Mouse (Mus musculus): ENCODE results near the gene Zbtb21. TPM values are rescaled to one million over a fixed set of nuclear protein-coding genes. Genes with fewer than 3 reads are reported as not detected.

Gene Zbtb21
- polyA plus RNA-seq, 1 experiment from 2014 or later = 14.1 TPM

DNA sequence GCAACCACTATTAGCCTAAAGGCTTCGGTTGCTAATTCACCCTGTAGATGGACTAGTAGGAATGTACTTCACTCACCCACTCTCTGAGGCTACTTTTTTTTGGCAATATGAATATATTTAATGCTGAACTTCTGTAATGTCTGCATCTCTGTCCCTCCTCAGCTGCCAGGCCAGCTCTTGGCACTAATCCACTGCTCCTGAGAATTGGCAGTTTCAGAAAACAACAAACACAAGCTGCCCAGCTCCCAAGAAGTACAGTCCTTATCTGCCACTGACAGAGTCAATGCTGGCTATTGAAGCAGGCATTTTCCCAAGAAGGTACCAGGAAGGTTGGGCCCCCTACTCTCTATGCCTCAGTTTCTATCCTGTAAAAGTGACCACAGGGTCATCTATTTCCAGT is 53.1 kb downstream of the Zbtb21 start:
- no peaks in the 10 kb centered on the region for H3K27me3 ChIP-seq (ENCODE audit: control insufficient read depth, insufficient read depth, low read length)
- WGBS = 93% methylated on average over 1 of the region's 1 CpGs
- H3K4me2 ChIP-seq (replicated peaks; ENCODE audit: low read depth, low read length) = no peak overlapping the region
- no peak overlapping the region for H3K4me3 ChIP-seq (ENCODE audit: low read length)
- H3K4me1 ChIP-seq (ENCODE audit: control insufficient read depth, insufficient read depth, low read length) = no peaks in the 10 kb centered on the region
- H3K27ac ChIP-seq (ENCODE audit: low read depth, low read length) = no peak overlapping the region
- no peaks in the 10 kb centered on the region for H3K9me3 ChIP-seq (ENCODE audit: control insufficient read depth, low read length)
- ATAC-seq (ENCODE audit: low FRiP score, low TSS enrichment) = no peak
- H3K36me3 ChIP-seq (ENCODE audit: control insufficient read depth, insufficient read depth, low read length) = no peaks in the 10 kb centered on the region; the same call in 1 of the 2 replicates
- H3K9ac ChIP-seq (ENCODE audit: low read depth, low read length) = no peak overlapping the region

DNA sequence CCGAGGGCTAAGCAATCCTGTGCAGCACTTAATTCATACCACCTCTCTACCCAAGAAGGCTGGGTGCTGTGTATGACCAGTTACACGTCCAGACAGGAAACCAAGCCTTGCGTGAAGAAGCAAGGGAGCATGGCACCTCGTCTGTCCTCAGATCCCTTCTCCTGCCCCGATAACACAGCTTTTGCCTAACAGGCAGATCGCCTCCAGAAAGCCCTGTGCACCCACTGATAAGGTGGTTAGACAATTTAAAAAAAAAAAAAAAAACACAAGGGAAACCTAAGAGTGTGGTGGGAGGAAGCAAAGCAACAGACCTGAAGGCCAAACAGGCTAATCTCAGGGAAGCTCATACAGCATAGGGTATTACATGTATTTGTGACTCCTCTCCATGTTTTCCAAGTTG is 54.9 kb downstream of the Zbtb21 start:
- H3K4me1 ChIP-seq (ENCODE audit: control insufficient read depth, insufficient read depth, low read length) = no peaks in the 10 kb centered on the region
- H3K4me2 ChIP-seq (replicated peaks; ENCODE audit: low read depth, low read length) = no peak overlapping the region
- H3K9ac ChIP-seq (ENCODE audit: low read depth, low read length) = no peak overlapping the region
- 82% methylated on average over 6 of the region's 6 CpGs for WGBS
- H3K36me3 ChIP-seq (ENCODE audit: control insufficient read depth, insufficient read depth, low read length) = no peaks in the 10 kb centered on the region; the same call in 1 of the 2 replicates
- H3K27ac ChIP-seq (ENCODE audit: low read depth, low read length) = no peak overlapping the region
- ATAC-seq (ENCODE audit: low FRiP score, low TSS enrichment) = no peak
- no peaks in the 10 kb centered on the region for H3K9me3 ChIP-seq (ENCODE audit: control insufficient read depth, low read length)
- no peak overlapping the region for H3K4me3 ChIP-seq (ENCODE audit: low read length)
- no peaks in the 10 kb centered on the region for H3K27me3 ChIP-seq (ENCODE audit: control insufficient read depth, insufficient read depth, low read length)

DNA sequence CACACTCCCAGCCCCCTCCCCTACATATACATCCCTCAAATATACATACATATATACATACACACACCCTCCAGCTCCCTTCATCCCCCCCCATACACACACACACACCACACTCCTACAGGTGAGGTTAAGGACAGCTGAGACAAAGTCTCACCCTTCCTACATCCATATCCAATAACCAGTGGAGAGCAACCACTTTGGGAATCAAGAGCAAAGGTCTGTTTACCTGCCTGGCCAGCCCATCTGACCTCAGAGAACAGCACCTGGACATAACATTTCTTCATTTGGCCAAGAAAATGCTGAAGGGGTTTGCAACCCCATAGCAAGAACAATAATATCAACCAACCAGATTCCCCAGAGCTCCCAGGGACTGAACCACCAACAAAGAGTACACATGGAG is 56.1 kb downstream of the Zbtb21 start:
- Histone ChIP-seq H3K27ac (ENCODE audit: low read depth, low read length) (no peak overlapping the region), H3K36me3 (ENCODE audit: control insufficient read depth, insufficient read depth, low read length) (no peaks in the 10 kb centered on the region; the same call in 1 of the 2 replicates), H3K4me2 (replicated peaks; ENCODE audit: low read depth, low read length) (no peak overlapping the region), H3K4me3 (ENCODE audit: low read length) (no peak overlapping the region), H3K9me3 (ENCODE audit: control insufficient read depth, low read length) (no peaks in the 10 kb centered on the region), H3K4me1 (ENCODE audit: control insufficient read depth, insufficient read depth, low read length) (no peaks in the 10 kb centered on the region), H3K9ac (ENCODE audit: low read depth, low read length) (no peak overlapping the region), H3K27me3 (ENCODE audit: control insufficient read depth, insufficient read depth, low read length) (no peaks in the 10 kb centered on the region)
- ATAC-seq (ENCODE audit: low FRiP score, low TSS enrichment) = no peak

DNA sequence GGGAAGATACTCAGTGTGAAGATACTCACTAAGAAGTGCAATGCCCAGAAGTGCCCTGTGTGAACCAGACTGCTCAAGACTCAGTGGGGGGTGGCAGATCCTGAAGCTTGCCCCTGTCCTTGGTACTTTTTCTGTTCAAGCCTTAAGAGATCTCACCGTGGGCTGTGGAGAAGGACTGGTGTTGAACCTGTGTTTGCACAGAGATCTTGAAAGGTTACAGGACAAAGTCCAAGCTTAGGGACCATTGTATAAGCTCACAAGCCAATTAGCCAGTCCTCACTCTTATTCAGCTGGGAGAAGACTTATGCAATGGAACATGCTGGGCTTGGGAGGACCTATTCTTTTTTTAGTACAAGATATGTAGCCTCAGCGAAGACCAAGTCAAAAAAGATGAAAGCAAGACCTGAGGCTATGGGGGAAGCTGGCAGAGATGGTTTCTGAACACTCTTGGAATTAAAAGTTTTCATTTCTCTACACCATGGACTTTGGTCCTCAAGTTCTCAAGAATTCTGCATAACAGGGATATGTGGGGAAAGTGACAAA is 56.9 kb downstream of the Zbtb21 start:
- H3K4me1 ChIP-seq (ENCODE audit: control insufficient read depth, insufficient read depth, low read length) = no peaks in the 10 kb centered on the region
- WGBS = 82% methylated on average over 2 of the region's 2 CpGs

DNA sequence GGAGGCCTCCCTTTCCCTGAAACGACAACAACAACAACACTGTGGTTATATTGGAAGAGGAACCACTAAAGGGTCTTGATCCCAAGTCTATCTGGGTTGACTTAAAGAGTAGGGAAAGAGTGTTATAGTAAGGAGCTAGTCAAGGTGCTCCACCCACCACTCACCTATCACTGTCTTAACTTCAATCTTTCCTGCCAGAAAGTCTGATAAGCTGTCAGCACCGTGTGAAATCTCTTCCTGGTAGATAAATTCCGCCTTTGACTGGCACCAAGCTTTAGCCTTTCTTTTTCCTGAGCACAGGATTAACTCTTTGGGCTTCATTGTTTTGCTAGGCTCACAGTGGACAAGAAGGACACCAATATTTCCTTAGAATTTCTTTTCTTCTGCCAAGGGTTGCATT is 58.4 kb downstream of the Zbtb21 start:
- Histone ChIP-seq H3K27ac (ENCODE audit: low read depth, low read length) (no peak overlapping the region), H3K9me3 (ENCODE audit: control insufficient read depth, low read length) (no peaks in the 10 kb centered on the region), H3K9ac (ENCODE audit: low read depth, low read length) (no peak overlapping the region), H3K4me1 (ENCODE audit: control insufficient read depth, insufficient read depth, low read length) (no peaks in the 10 kb centered on the region), H3K36me3 (ENCODE audit: control insufficient read depth, insufficient read depth, low read length) (no peaks in the 10 kb centered on the region), H3K27me3 (ENCODE audit: control insufficient read depth, insufficient read depth, low read length) (no peaks in the 10 kb centered on the region), H3K4me3 (ENCODE audit: low read length) (no peak overlapping the region), H3K4me2 (replicated peaks; ENCODE audit: low read depth, low read length) (no peak overlapping the region)
- 80% methylated on average over 3 of the region's 3 CpGs for WGBS
- ATAC-seq (ENCODE audit: low FRiP score, low TSS enrichment) = no peak

More for the DNA sequence above, 56.9 kb downstream of the Zbtb21 start:
- Histone ChIP-seq H3K4me3 (ENCODE audit: low read length) (no peak overlapping the region), H3K36me3 (ENCODE audit: control insufficient read depth, insufficient read depth, low read length) (no peaks in the 10 kb centered on the region; the same call in 1 of the 2 replicates), H3K4me2 (replicated peaks; ENCODE audit: low read depth, low read length) (no peak overlapping the region), H3K27me3 (ENCODE audit: control insufficient read depth, insufficient read depth, low read length) (no peaks in the 10 kb centered on the region), H3K27ac (ENCODE audit: low read depth, low read length) (no peak overlapping the region), H3K9ac (ENCODE audit: low read depth, low read length) (no peak overlapping the region), H3K9me3 (ENCODE audit: control insufficient read depth, low read length) (no peaks in the 10 kb centered on the region)
- ATAC-seq (ENCODE audit: low FRiP score, low TSS enrichment) = no peak

DNA sequence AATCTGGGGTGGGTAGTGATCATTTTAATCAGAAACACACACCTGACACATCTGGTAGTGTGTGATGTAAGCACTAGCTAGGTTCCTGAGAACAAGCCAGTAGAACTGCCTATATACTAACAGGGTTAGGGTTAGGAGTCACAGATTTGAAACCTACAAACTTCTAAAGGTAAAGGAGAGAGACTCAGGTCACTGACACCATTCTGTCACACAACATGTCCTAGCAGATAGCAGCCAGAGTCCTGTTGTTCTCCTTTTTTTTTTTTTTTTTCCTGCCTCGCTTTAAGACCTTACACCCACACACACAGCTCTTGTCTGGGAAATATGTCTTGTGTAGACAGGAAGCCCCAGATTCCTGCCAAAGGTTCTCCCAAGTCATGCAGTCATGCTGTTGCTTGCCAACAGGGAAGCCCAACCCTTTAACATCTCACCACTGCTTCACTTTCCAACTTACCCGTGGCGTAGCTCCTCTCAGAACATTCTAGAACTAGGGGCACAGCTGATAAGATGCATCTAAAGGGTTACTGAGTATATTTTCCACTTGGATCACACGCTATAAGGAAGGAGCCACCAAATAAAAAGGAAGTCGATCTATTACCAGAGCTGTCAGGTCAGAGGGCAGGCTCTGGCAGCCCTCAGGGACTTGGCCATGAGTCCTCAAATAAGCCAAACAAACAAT is 64.9 kb downstream of the Zbtb21 start:
- Histone ChIP-seq H3K9me3 (ENCODE audit: control insufficient read depth, low read length) (no peaks in the 10 kb centered on the region), H3K4me2 (replicated peaks; ENCODE audit: low read depth, low read length) (no peak overlapping the region), H3K36me3 (ENCODE audit: control insufficient read depth, insufficient read depth, low read length) (no peaks in the 10 kb centered on the region), H3K4me3 (ENCODE audit: low read length) (no peak overlapping the region), H3K27ac (ENCODE audit: low read depth, low read length) (no peak overlapping the region), H3K4me1 (ENCODE audit: control insufficient read depth, insufficient read depth, low read length) (no peaks in the 10 kb centered on the region), H3K27me3 (ENCODE audit: control insufficient read depth, insufficient read depth, low read length) (no peaks in the 10 kb centered on the region), H3K9ac (ENCODE audit: low read depth, low read length) (no peak overlapping the region)
- no peak for ATAC-seq (ENCODE audit: low FRiP score, low TSS enrichment)
- WGBS = 64% methylated on average over 5 of the region's 5 CpGs

Other genes starting within 250 kb of the Zbtb21 start
- gene Ripk4, start 198.8 kb downstream of the Zbtb21 start, polyA plus RNA-seq (2014; fragmentation: Nextera tagmentation; extraction: Ambion mirVana) = 4.6 and 7.7 TPM in 2 replicates
- gene Prdm15, start 110.8 kb downstream of the Zbtb21 start, polyA plus RNA-seq (2014; fragmentation: Nextera tagmentation; extraction: Ambion mirVana) = 7.8 and 14.4 TPM in 2 replicates
- gene C2cd2, start within 50 bp of the Zbtb21 start, polyA plus RNA-seq (2014; fragmentation: Nextera tagmentation; extraction: Ambion mirVana) = 12.6 and 20.6 TPM in 2 replicates
- 28.8 and 29.3 TPM in 2 replicates for gene B230307C23Rik, start 34.7 kb upstream of the Zbtb21 start, polyA plus RNA-seq (2014; fragmentation: Nextera tagmentation; extraction: Ambion mirVana)
- gene A630089N07Rik, start 119.8 kb upstream of the Zbtb21 start, polyA plus RNA-seq (2014; fragmentation: Nextera tagmentation; extraction: Ambion mirVana) = 29.0 and 32.4 TPM in 2 replicates